Mouse (Mus musculus): ENCODE measurements around the gene Rxrb.

The Rxrb gene

DNA sequence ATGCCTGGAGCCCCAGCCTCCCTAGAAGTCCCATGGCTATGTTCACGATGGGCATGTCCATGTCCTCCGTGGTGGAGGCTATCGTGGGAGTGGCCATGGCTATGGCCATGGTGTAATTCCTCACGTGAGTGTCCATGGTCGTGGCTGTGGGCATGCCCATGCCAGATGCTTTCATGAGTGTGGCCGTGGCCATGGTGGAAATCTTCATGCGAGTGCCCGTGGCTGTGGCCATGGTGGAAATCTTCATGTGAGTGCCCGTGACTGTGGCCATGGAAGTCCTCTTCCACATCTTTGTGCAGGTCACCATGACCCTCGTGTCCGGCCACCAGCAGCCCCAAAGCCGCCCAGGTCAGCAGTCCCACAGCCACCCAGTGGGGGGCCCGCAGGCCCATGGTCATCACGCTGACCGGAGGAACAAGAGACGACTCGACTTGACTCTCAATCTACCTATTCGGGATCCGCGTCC lies 718 bp upstream of the Rxrb start:
- ChIA-PET POLR2A (interaction anchor here (0.5 to 5.1 kb wide), 90 partner anchors 8 to 1045 kb away, joined by 3 to 107 read pairs (median 5); partner anchors contain the start of genes H2-DMa (in 4 of the 4), Rps18 (in 4 of the 4), Vps52 (in 4 of the 4) and B3galt4 (in 2 of the 4)), CTCF (interaction anchor here (0.5 to 1.6 kb wide), 16 partner anchors 8 to 165 kb away, joined by 3 to 8 read pairs (median 3); partner anchors contain the start of genes Rps18 (in 1 of the 4), Tapbp (in 1 of the 4), Vps52 (in 1 of the 4) and Zbtb22 (in 1 of the 4))

DNA sequence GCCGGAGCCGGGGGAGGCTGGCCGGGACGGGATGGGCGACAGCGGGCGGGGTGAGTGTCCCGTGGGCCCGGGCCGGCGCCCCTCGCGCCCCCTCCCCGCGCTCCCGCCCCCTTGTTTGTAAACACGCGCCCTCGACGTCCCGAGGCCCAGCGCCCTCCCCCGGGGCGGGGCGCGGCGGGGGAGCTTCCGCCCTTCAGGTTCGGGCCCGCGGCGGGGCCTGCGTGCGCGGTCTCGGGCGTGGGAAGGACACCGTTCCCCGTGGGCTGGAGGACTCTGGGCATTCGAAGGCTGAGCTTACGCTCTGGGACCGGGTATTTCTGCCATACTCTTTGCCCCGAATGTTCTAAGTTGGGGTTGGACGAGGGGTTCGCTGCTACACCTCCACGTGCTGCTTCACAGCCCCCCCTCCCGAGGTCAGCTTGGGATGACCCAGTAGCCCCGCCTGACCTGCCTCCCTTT lies 591 bp downstream of the Rxrb start:
- POLR2A ChIA-PET = interaction anchor here (0.6 to 5.1 kb wide), 68 partner anchors 9 to 615 kb away, joined by 3 to 107 read pairs (median 6); partner anchors contain the start of genes H2-DMa (in 4 of the 4), Rps18 (in 4 of the 4), Vps52 (in 4 of the 4) and B3galt4 (in 2 of the 4)
- CTCF ChIA-PET = interaction anchor here (0.6 to 1.6 kb wide), 11 partner anchors 8 to 917 kb away, joined by 3 to 8 read pairs (median 3); partner anchors contain the start of genes Ring1 (in 1 of the 4), Rps18 (in 1 of the 4) and Vps52 (in 1 of the 4)

DNA sequence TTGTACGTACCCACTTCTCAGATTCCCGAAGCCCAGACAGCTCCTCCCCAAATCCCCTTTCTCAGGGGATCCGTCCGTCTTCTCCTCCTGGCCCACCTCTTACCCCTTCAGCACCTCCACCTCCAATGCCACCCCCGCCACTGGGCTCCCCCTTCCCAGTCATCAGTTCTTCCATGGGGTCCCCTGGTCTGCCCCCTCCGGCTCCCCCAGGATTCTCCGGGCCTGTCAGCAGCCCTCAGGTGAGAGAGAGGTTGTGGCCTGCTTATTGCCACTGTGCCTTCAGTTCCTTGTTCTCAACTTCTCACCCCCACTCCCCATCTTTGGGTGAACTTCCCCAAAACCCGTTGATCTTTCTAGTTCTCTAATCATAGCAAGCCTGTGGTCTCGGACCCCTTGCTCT lies 1.2 kb downstream of the Rxrb start:
- ChIA-PET POLR2A (interaction anchor here (0.6 to 5.1 kb wide), 24 partner anchors 8 to 614 kb away, joined by 3 to 107 read pairs (median 10); partner anchors contain the start of genes H2-DMa (in 4 of the 4), Rps18 (in 3 of the 4), Vps52 (in 3 of the 4) and Ring1 (in 2 of the 4)), CTCF (interaction anchor here in 2 of 4 experiments (1.0 to 1.6 kb wide), 4 partner anchors 9 to 69 kb away, joined by 3 to 5 read pairs (median 4); partner anchors contain the start of gene Ring1 (in 1 of the 2))

DNA sequence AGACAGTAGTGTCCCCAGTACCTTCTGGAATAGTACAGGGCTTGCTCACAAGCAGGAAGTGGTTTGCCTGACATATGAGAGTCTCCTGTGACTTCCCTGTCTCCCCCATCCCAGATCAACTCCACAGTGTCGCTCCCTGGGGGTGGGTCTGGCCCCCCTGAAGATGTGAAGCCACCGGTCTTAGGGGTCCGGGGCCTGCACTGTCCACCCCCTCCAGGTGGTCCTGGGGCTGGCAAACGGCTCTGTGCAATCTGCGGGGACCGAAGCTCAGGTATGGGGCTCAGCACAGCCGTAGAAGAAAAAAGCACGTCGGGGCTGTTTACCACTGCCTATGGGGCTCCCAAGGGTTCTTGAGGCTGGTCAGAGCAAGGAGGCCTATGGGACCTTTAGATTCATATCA lies 1.8 kb downstream of the Rxrb start:
- ChIA-PET CTCF (interaction anchor here in 2 of 4 experiments (1.1 to 1.4 kb wide), 3 partner anchors 9 to 68 kb away, joined by 3 to 5 read pairs (median 3); partner anchors contain the start of gene Ring1 (in 1 of the 2)), POLR2A (interaction anchor here in 2 of 4 experiments (0.6 to 5.1 kb wide), 11 partner anchors 11 to 216 kb away, joined by 3 to 107 read pairs (median 21); partner anchors contain the start of genes Ring1 (in 2 of the 2), Rps18 (in 2 of the 2), Vps52 (in 2 of the 2) and B3galt4 (in 1 of the 2))

DNA sequence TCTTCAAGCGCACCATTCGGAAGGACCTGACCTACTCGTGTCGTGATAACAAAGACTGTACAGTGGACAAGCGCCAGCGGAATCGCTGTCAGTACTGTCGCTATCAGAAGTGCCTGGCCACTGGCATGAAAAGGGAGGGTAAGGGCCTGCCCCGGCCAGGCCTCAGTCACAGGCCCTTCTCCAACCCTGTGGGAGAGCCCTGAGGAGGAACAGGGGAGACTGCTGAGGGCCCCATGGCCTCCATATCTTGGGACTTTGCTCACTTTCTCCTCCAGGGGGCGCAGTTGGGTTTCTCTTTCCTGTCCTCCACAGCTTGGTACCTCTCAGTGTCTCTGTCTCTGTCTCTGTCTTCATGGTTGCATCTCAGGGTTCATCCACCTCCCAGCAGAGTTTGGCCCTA lies 2.5 kb downstream of the Rxrb start:
- ChIA-PET CTCF (interaction anchor here in 2 of 4 experiments (0.6 to 1.4 kb wide), 5 partner anchors 10 to 1135 kb away, joined by 3 to 5 read pairs (median 3); partner anchors contain the start of gene Ring1 (in 1 of the 2)), POLR2A (interaction anchor here in 2 of 4 experiments (1.0 to 5.1 kb wide), 7 partner anchors 12 to 83 kb away, joined by 3 to 107 read pairs (median 3); partner anchors contain the start of genes H2-DMa (in 1 of the 2), Ring1 (in 1 of the 2), Rps18 (in 1 of the 2) and Vps52 (in 1 of the 2))

DNA sequence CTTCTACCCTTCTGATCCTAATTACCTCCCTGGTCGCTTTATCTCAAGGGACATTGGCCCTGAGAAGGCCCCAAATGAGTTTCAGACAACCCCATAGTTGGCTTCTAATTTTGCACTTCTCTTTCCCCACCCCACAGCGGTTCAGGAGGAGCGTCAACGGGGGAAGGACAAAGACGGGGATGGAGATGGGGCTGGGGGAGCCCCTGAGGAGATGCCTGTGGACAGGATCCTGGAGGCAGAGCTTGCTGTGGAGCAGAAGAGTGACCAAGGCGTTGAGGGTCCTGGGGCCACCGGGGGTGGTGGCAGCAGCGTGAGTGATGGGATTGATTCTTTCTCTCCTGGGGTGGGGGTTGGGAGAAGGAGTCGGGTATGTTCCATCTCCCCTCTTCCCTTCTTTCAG lies 3.9 kb downstream of the Rxrb start:
- ChIA-PET CTCF (no interaction called here), POLR2A (interaction anchor here in 2 of 4 experiments (1.1 to 1.2 kb wide), 2 partner anchors 8 to 66 kb away, joined by 3 to 4 read pairs; partner anchors contain the start of gene H2-Ke6 (in 1 of the 2))

DNA sequence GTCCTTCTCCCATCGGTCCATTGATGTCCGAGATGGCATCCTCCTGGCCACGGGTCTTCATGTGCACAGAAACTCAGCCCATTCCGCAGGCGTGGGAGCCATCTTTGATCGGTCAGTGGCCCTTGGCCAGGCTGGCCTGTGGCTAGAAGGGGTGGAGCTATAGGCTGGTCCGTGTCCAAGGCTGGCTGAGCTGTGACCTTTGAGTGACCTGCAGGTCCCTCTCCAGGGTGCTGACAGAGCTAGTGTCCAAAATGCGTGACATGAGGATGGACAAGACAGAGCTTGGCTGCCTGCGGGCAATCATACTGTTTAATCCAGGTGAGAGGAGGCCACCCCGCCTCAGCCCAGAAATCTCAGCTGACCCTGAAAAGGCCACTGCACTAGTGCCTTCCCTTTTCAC lies 5.0 kb downstream of the Rxrb start:
- CTCF ChIA-PET = interaction anchor here in 3 of 4 experiments (0.5 to 1.6 kb wide), 7 partner anchors 9 to 662 kb away, joined by 3 to 5 read pairs (median 4); partner anchors contain the start of gene H2-Ke6 (in 1 of the 3)

DNA sequence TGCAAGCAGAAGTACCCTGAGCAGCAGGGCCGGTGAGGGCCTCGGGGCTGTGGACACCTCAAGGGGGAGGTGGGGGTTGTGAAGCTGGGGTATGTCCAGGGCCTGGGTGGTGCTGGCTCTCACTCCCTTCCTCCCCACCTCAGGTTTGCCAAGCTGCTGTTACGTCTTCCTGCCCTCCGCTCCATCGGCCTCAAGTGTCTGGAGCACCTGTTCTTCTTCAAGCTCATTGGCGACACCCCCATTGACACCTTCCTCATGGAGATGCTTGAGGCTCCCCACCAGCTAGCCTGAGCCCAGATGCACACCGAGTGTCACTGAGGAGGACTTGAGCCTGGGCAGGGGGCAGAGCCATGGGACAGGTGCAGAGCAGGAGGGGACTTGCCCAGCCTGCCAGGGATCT lies 5.6 kb downstream of the Rxrb start:
- POLR2A ChIA-PET = interaction anchor here in 3 of 4 experiments (0.7 to 2.3 kb wide), 11 partner anchors 14 to 582 kb away, joined by 3 to 10 read pairs (median 4); partner anchors contain the start of genes H2-DMa (in 2 of the 3), Rps18 (in 2 of the 3), Vps52 (in 2 of the 3) and B3galt4 (in 1 of the 3)
- CTCF ChIA-PET = interaction anchor here in 3 of 4 experiments (0.5 to 1.6 kb wide), 7 partner anchors 9 to 661 kb away, joined by 3 to 5 read pairs (median 4); partner anchors contain the start of gene H2-Ke6 (in 1 of the 3)

More for the DNA sequence above, 5.0 kb downstream of the Rxrb start:
- POLR2A ChIA-PET = interaction anchor here in 3 of 4 experiments (0.7 to 2.3 kb wide), 13 partner anchors 9 to 583 kb away, joined by 3 to 10 read pairs (median 4); partner anchors contain the start of genes H2-DMa (in 2 of the 3), Rps18 (in 2 of the 3), Vps52 (in 2 of the 3) and B3galt4 (in 1 of the 3)

DNA sequence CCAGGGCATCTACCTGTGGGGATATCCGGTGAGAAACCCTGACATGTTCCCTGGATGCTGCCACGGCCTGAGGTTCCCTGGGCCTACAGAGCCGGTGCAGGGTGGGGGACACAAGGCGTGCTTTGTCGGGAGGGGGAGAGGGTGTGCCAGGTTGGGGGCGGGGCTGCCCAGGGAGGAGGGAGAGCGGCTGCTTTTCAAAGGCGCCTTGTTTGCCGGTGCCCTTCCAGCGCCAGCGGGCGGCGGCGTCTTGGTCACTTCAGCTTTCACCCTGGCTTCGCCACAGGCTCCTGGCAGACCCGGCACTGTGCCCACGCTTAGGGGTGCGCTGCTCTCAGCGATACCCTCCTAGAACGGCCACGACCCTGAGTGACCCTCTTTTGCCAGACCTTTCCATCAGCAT lies 6.8 kb downstream of the Rxrb start:
- POLR2A ChIA-PET = interaction anchor here in 2 of 4 experiments (0.6 to 2.3 kb wide), 12 partner anchors 17 to 285 kb away, joined by 3 to 10 read pairs (median 3); partner anchors contain the start of genes H2-DMa (in 2 of the 2), H2-K1 (in 1 of the 2), Rab11b (in 1 of the 2) and Rps18 (in 1 of the 2)
- CTCF ChIA-PET = interaction anchor here in 3 of 4 experiments (0.6 to 1.3 kb wide), 5 partner anchors 70 to 578 kb away, joined by 3 to 8 read pairs (median 4); no protein-coding TSS in a partner anchor

DNA sequence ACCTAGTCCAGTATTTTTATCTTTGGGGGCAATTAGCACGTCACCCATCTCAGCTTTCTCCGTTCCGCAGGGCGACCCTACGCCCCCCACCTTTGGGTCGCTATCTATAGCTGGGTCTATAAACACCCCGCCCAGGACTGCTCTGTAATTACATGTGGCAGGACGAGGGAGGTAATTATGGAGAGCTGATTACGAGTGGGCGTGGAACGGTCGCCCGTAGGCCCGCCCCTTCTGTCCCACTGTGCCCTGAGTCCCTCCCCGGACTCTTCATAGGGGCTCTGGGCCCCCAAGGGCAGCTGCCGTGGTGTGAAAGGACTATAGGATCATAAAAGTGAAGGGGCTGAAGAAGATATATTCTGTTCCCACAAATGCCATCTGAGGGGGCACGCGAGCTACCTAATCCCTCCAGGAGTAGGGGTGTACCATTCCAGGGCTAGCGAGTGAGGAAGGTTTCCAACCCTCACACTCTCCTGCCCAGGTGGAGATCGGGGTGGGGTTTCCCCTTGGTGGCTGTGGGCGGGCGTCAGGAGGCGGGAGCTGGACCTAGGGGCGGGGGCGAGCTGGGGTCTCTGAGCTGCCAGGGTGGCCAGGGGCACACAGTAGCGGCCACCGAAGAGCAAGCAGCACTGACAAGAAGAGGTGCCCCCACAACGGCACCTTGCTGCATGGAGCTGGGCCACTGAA lies 7.4 kb downstream of the Rxrb start, which contains the start of gene Col11a2:
Gene Col11a2, plus strand, starts transcription at position 560 of the 684 bp plus-strand sequence.
- CTCF ChIA-PET = interaction anchor here (0.6 to 1.3 kb wide), 7 partner anchors 33 to 579 kb away, joined by 3 to 8 read pairs (median 4); no protein-coding TSS in a partner anchor
- POLR2A ChIA-PET = interaction anchor here in 2 of 4 experiments (0.6 to 2.3 kb wide), 19 partner anchors 17 to 350 kb away, joined by 3 to 10 read pairs (median 3); partner anchors contain the start of genes H2-DMa (in 2 of the 2), Rps18 (in 2 of the 2), Vps52 (in 2 of the 2) and H2-K1 (in 1 of the 2)

DNA sequence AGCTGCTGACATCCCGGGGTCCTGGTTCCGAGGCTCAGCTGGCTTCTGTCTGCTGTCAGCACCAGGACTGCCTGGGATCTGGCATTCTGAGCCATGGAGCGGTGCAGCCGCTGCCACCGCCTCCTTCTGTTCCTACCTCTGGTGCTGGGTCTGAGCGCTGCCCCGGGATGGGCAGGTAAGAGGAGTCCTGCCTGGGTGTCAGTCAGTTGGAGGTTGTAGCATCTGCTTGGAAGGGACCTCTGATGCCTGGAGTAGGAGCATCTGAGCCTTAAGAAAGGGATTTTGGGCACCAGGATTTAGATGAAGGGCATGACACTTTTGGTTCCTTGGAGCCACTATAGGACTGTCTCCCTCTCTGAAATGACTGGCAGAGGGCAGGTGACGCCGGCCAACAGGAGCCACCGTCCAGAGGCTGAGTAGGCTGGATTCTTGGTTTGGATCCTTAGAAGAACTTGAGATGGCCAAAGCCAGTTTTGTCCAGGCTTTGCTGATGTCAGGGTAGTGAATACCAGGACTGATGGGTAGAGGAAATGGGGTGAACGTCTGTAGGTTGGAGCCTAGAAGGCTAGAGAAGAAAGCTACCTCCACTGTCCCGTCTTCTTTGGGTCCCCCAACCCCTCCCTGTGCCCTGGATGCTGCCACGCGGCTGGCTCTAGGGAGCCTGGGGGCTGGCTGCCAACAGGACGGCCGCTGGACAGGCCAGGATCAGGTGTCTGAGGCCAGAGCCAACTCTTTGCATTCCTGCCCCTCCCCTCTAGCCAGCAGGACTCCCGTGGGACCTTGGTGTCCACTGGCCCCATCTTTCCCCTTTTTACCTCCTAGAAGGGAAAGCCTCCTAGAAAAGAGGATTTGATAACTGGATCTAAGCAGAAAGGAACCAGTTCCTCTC lies 8.2 kb downstream of the Rxrb start:
- POLR2A ChIA-PET = interaction anchor here in 2 of 4 experiments (0.8 to 2.3 kb wide), 17 partner anchors 8 to 350 kb away, joined by 3 to 10 read pairs (median 3); partner anchors contain the start of genes Rps18 (in 2 of the 2), Vps52 (in 2 of the 2), H2-DMa (in 1 of the 2) and H2-K1 (in 1 of the 2)
- CTCF ChIA-PET = interaction anchor here in 3 of 4 experiments (0.8 to 1.3 kb wide), 3 partner anchors 32 to 71 kb away, joined by 3 to 4 read pairs (median 3); no protein-coding TSS in a partner anchor

DNA sequence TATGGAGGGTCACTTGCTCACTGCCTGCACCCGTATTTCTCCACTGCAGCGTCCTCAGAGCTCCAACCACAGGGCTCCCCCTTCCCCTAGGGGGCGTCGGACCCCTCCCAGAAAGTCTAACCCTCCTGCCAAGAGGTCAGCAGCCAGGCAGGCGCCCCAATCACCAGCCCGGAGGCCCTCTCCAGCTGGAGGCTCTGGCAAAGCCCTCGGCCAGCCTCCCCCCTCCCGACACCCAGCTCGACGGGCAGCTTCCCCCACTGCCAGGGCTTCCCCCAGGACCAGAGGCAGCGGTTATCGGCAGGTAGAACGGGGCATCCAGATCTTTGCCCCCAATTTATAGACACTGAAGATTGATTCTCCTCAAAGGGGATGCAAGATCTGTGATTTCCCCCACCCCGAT lies 14.3 kb downstream of the Rxrb start:
- ChIA-PET CTCF (interaction anchor here in 1 of 4 experiments (1.5 kb wide), 1 partner anchor 14 kb away, joined by 3 read pairs; the partner anchor contains the start of genes Rxrb and Slc39a7), POLR2A (interaction anchor here in 1 of 4 experiments (1.5 kb wide), 1 partner anchor 12 kb away, joined by 4 read pairs; no protein-coding TSS in a partner anchor)

DNA sequence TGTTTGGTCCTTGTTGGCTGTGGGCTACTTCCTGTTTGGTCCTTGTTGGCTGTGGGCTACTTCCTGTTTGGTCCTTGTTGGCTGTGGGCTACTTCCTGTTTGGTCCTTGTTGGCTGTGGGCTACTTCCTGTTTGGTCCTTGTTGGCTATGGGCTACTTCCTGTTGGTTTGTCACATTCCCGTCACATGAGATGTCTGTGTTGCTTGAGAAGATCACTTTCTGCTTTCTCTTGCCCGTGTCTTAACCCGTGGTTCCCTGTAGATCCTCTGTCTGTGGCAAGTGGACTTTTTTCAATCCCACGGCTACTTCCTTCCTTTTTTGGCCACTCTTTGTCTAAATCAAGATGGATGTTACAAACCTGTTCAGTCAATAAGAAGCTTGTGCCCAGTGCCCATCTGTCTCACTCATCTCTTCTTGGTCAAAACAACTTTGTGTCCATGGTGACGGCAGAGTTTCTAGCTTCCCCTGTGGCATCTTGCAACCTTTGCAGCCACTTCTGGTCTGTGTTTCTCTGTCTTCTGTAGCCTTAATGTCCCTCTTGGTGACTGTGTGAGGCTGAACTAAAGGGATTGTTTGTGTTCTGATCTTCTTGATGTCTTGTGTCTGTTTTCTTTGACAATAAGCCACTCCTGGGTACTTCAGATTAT lies 15.9 kb downstream of the Rxrb start:
- ChIA-PET CTCF (no interaction called here), POLR2A (no interaction called here)

DNA sequence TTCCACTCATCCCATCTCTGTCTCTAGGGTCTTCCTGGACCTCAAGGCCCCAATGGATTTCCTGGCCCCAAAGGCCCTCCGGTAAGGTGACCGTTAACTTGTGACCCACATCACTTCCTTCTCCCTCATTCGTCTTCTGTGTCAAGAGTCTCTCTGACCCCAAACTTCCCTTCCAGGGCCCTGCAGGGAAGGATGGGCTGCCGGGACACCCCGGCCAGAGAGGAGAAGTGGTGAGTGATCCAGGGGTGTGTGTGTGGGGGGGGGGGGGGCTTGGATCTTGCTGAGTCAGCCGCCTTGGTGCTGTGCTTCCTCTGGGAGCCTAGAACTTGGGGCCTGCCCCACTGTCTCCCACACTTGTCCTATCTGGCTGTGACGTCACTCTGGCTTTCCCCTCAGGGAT lies 25.6 kb downstream of the Rxrb start:
- POLR2A ChIA-PET = interaction anchor here in 2 of 4 experiments (1.0 to 2.3 kb wide), 5 partner anchors 9 to 102 kb away, joined by 3 to 7 read pairs (median 3); partner anchors contain the start of genes Rps18 (in 1 of the 2), Rxrb (in 1 of the 2), Slc39a7 (in 1 of the 2) and Vps52 (in 1 of the 2)
- CTCF ChIA-PET = interaction anchor here in 3 of 4 experiments (0.6 to 1.7 kb wide), 3 partner anchors 18 to 600 kb away, joined by 3 to 6 read pairs (median 3); no protein-coding TSS in a partner anchor

DNA sequence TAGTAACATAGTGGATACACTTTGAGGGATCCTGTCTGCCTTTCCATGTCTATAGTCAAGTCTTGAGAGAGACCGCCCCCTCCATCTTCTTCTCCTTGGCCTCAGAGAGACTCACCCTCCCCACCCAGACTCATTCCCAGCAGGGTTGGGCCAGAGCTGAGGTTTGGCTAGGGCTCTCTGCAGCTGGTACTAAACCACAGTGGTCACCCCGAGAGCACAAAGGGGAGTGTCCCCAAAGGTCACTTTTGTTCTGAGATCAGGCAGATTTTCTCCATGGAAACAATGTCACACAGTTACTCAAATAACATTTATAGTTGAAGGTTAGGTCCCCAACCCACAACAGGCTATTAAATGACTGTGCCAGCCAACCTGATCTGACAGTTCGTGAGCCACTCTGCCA lies 37.3 kb downstream of the Rxrb start:
- CTCF ChIA-PET = interaction anchor here in 1 of 4 experiments (1.5 kb wide), 1 partner anchor 66 kb away, joined by 6 read pairs; no protein-coding TSS in a partner anchor

More for the DNA sequence above, 37.3 kb downstream of the Rxrb start:
- POLR2A ChIA-PET = no interaction called here

Data from embryonic stem cell, embryonic (primary cell).